Mouse (Mus musculus) T-cell, adult 2 months (primary cell): ENCODE measurements at regions not wholly inside any gene's neighbourhood (a gene's known extent, or its start where the extent isn't known, plus 50 kb on each side); places are given as distances from the start of the nearest gene placed in this dataset.

Experiments used
- DNase-seq: peaks from one replicate; pipeline ENCODE4 v3.0.0; 2022; ENCODE audit warnings: low spot score

DNA sequence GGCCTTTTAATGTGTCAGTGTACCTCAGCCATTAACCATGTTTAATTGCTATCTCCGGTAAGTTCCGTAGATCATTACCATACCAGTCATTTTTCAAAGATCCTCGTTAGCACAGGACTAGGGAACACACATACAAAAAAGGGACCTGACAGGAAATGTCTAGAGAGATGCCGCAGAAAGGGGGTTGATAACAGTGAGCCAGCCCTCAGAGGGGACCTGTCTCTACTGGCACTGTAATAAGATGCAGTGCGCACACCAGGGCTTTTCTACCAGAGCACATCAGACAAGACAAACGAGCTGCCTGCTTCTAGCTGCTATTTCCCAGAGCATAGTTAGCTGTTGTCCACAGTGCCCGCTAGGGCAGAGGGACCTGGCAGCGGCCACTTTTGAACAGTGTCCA, 199.1 kb downstream of the Sox11 start:
- DNase-seq: no peak

DNA sequence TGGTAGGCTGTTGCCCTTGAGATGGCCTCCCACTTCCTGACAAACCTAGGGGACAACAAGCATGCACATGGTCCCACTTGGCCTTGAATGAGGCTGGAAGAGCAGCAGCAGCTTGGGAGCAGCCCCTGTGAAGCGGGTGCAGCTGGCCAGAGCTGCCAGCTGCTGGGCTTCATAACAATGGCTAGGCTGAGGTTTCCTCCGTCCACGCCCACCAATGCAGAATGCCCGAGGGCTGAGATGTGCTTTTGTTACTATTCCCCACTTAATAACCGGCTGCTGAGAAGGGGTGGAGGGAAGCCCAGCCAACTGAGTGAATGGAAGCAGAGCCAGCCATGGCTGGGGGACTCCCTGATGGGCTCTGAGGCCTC, 202.1 kb downstream of the Sox11 start:
- DNase-seq: no peak

DNA sequence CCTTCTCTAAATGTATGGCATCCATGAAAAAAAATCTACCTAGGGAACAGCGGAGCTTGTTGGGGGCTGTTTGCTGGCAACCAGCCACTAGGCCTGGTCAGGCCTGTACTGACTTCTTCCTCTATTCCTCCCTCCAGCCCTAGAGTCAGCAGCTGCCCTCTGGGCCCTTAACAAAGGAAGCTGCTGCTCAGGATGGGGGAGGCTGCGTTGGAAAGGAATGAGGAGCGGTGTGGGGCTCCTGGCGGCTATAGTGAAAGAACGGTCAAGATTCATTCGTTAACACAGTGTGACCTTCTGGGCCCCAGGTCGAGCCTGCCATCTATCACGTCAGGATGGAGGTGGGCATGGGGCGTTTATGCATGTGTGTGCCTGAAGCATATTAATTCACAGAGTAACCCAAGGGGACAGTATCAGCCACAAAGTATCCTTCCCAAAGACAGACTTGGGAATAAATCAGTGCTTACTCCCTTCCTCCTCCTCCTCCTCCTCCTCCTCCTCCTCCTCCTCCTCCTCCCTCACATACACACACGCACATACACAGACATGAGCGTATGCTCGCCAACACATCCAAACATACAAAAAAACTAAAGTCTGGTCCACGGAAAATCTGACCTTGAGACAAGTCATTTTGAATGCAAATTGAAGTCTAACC, 202.6 kb downstream of the Sox11 start:
- no peak for DNase-seq

DNA sequence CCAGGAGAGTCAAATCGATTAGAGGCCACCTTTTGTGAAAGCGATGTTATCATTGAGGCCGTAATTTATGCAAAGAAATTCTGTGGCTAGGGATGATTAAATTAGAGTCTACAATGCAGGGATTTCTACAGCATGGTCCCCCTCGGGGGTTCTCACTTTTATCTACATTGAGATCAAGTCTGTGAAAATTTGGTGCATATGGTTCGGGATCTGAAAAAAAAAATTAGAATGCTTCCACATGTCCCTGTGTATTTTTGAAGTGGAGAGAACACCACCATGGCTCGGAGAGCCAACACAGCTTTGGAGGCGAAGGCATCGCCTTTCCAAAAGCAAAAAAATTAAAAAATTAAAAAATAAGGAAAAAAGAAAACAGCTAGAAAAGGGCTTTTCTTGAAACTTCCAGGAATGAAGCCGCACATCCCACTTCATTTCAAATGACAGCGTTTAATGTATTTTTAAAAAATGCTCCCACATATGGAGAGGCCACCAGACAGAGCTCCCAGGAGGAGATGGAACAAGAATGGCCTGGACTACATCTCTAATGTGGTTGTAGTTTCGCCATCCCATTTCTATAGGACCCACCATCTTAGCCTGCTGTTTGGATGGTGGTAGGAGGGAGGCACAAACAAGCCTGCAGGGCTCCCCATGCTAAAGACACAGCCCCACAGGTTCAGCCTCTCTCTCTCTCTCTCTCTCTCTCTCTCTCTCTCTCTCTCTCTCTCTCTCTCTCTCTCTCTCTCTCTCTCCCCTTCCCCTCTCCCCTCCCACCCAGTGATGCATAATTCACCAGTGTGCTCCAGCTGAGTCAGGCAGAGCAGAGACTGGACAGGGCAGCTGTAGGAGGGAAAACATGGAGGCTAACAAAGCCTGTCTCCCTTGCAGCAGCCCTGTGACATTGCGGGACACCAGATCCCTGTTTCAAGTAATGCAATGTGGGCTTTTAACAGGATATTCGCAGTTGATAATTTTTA, 203.4 kb downstream of the Sox11 start:
- no peak for DNase-seq

DNA sequence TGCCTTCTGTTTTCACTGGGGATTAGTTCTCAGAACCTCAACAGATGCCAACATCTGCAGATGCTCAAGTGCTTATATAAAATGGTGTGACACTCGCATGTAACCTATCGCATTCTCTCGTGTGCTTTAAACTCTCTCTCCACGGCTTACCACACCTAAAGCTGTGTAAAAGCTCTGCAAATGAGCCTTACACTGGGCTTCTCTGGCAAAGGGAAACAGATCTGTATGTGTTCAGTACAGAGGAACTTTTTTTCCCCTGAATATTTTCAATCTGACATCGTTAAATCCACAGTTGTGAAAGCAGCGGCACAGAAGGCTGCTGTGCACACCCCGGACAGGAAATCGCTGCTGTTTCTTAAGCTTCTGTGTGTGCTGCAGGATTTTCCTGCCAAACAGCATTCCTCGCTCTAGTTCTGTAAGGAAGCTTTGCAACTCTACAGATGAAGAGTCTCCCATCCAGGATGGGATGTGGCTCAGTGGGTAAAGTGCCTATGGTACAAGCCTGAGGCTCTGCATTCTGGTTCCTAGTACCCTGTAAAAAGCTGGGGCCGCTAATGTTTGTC, 206.3 kb downstream of the Sox11 start:
- DNase-seq: no peak

DNA sequence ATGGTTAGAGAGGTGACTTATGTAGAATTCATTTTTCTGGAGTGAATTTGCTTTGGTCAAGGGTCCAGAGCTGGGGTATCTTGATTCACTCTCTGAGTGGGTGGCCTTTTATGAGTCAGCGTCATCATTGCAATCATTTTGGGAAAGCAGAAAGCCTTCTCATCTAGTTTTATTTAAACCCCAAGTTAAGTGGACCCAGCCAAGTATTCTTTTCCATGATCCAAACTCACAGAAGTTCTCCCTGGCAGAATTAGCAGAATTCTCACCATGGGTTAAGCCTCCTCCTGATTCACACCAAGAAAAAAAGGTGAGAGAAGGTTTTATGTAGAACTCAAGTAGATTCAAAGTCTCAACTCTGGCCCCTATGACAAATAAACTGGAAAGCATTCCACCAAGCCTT, 211.8 kb downstream of the Sox11 start:
- no peak for DNase-seq

DNA sequence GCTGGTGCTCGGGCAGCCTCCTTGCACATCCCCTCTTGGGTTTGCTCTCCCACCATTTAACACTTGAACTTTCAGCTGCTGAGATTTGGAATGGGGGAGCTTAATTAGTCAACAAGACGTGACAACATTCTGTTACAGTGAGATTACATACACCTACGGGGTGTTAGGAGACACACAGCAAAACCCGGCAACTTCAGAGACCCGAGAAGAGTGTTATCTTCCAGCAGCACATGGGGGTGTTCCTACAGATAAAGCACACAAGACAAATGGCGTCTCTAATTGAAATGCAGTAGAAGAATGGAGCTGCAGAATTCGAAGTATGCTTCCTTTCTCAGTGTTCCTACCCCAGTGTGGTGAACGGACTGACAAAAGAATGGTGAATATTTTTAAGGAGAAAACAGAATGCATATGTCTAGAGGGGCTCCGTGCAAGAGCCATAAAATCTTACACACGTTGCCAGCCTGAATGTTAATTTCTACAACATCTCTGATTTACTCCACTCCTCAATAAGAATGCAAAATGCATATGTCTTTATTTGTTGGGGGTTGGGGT, 215.2 kb downstream of the Sox11 start:
- DNase-seq: no peak

DNA sequence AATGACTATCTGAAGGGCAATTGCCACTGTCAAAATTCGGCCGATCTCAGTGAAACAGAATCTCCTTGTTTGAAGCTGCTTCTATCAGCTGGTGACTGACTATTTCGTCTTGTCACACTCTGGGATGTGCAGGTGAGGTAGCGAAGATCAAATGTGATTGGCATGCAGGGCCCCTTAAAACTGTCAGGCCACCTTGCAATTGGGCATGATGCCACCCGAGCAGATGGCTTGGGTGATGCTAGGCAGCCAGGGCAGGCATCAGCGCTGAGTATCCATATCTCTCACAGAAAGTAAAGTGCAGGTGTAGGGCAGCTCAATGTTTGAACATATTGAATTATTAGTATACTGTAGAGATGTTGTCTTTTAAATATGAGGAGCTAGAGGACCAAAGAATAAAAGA, 223.8 kb downstream of the Sox11 start:
- no peak for DNase-seq

DNA sequence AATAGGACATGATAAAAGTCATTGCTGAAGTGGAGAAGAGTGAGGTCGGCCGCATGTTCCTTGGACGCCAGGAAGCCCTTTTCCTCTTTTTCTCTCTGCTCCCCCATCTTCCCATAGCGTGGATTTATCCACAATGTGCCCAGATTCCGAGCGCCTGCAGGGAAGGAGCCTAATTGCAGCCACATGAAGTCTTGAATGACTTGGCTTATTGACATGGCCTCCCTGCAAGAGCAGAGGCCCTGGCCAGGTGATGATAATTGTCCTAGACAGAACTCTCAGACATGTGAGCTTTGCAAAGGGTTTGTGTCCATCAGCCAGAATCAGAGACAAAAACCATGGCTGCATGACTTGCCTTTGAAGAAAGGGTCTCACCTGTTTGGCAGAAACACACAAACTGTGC, 227.0 kb downstream of the Sox11 start:
- DNase-seq: no peak

DNA sequence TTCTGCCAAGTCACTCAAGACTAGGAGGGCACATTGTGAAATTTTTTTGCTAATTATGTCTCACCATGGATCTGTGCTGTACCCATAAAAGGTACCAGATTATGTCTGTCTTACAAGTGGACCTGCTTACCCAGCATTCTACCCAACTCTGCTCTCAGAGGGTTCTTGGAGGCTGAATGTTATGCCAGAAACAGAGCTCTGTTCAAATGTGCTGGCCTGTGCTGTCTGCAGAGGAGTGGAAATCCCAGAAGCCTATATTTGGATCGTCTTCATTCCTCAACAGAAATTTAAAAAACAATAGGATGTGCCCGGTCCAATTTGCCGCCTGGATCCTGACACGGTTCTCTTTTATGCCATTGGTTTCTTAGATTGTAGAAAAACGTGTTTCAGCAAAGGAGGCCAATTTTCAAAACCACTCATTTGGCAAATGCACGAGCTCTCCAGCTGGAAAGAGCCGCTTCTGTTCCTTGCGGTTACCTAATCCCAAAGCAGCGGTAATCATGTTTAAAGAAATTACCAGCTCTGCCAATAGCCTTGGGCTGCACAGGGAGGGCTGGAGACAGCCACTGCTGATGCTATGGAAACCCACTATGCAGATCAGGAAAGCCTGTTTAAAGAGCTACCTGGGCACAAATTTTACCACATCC, 237.3 kb downstream of the Sox11 start:
- no peak for DNase-seq

DNA sequence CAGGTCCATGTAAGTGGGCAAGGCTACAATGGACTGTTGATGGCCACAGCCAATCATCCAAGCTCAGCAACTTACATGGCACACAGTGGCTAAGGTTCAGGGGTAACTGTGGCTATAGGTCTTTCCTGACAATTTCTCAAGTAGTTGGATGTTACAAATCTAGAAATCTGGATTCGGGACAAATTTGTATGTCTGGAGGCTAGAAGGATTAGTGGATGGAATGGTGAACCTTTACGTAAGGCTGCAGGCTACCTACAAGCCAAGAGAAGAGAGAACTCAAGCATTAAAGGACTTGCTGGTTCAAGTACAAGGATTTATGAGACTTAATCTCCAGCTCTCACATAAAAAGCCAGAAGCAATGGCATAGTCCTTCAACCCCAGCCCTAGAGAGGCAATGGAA, 239.4 kb downstream of the Sox11 start:
- DNase-seq: no peak

DNA sequence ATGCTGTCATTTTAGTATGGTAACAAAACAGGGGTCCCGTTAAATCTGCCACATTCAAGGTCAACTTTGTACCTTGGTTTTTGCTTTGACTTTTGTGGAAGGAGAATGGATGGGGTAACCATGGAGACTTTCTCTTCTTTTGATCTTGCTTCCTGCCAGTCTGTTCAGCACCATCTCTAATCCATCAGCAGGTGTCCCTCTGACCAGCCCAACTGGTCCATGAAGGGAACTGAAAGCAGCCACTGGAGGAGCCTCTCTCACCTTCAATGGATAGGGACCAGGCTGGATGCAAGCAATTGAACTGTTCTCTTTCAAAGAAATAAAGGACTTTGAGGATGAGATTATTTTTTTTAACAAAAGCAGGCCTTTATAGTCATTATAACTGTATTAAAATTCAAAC, 253.2 kb downstream of the Sox11 start:
- DNase-seq: no peak

DNA sequence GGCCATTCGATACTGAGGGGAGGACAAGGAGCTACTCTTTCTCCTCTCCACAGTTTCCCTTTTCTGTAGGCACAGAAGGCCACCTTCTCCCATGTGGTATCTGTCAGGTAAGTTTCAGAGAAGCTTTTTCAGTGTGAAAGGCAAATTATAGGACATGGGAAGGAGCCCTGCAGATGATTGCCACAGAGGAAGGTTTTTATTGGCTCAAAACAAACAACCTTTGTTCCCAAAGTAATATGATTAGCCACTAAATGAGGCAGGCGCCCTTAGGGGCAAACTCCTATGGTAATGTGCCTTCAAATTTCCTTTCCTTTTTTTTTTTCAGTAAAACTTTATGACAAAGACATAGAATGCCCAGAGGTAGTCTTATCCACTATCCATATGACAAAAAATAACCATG, 256.5 kb downstream of the Sox11 start:
- no peak for DNase-seq

DNA sequence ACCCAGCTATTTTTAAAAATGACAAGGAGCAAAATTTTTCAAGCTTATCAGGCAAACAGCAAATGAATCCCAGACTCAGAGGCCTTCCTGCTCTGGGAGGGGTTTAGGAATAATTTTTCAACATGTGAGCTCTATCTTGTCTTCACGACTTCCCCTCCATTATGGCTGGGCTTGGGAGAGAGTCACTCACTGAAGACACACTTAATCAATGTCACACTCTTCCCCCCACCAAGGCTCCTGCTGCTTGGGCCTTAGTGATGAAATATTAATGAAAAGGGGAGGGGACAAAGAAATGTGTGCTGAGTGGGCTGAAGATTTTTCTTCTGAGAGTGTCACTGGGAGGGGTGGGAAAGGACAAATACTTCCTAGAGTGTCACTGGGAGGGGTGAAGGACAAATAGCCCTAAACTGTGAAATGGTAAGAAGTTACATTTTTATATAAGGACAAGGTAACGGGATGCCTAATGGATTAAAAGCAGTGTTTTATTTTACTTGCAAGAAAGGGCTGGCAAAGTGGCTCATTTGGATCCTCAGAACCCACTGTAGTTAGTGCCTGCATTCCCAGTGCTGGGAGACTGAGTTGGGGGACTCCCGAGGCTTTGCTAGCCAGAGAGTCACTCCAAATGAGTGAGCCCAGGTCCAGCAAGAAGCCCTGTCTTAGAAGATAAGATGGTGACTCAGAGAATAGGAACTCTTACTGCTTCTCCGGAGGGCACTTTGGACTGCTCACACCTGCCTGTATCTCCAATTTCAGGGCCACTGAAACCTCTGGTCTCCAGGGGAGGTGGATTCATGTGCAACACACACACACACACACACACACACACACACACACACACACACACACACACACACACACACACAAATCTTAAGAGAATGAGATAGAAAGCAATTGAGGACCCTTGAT, 258.5 kb downstream of the Sox11 start:
- DNase-seq: no peak

DNA sequence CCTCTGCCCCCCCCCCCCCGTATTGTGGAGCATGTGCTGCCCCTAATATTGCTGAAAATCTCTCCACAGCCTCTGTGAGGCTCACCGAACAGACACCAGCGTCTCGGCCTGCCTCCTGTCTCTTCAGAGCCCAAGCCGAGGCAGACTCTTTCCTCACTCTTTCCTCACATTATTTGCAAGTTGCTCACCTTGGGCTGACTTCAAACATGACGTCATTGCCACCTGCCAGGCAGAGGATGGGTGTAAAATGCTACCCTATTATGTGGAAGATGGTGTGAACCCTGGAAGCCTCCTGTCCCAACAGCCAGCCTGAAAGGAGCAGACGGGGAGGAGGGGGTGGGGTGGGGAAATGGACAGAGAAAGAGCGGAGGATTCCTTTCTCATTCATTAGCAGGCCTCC, 259.3 kb downstream of the Sox11 start:
- DNase-seq: no peak

DNA sequence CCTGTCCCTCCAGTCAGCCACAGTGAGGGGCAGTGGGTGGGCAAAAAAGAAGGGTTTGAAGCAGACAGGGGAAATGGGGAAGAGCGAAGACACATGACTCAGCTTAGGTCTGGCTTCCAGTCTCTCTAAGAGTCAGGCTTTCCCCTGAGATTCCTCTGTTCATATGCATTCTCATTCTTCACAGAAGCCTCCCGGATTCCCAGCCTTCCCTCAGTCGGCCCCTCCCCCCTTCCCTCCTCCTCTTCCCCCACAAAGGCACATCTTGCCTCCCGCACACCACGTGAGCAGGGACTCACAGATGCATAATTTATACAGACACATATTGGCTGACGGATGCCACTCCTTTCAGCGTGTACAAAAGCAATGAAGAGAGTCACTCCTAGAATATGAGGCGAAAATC, 259.8 kb downstream of the Sox11 start:
- DNase-seq: no peak

DNA sequence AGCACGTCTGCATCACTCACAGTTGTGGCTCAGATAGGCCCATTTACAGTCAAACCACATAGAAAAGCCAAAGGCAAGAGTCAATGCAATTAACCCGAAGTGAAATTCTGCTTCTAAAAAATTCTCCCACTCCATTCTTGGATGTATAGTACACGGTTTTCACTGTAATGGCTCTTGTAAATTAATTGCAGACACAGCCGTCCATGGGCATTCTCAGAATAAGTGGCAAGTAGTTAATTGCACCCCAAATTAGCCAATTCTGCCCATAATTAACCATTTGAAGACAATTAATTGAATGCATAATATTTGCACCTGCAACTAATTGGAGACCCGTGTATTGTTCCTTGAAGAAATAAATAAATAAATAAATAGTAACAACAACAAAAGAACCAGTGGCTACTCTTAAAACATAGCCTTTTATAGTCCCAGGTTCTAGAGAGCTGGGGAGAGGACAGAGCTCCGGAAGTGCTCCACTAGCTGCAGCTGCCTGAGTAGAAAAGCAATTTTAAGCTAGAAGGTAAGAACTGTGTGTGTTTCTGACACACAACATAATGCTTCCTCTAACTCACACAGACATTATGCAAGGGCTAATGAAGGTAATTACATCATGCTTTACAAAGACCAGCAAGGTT, 266.2 kb downstream of the Sox11 start:
- DNase-seq: no peak

DNA sequence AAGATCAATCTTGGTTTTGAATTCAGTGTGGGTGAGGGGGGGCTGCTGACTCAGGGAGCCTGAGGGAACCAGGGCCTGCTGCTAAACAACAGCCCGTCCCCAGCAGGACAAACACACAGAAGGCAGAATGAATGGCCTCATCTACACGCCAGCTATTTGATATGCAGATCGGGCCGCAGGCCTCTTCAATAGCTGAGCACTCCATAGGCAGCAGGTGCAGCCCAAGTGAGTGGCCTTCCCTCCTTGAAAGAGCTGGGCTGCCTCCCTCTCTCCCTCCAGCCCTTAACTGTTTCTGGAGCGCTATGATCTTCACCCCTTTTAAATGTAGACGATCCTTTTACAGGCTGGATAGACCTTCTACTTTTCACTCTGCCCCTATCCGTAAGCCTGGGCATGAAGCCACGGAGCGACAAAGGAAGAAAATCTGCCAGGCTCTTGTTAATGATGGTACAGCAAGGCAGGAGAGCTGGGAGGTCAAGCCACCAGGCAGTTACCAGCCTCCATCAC, 277.3 kb downstream of the Sox11 start:
- DNase-seq: no peak

DNA sequence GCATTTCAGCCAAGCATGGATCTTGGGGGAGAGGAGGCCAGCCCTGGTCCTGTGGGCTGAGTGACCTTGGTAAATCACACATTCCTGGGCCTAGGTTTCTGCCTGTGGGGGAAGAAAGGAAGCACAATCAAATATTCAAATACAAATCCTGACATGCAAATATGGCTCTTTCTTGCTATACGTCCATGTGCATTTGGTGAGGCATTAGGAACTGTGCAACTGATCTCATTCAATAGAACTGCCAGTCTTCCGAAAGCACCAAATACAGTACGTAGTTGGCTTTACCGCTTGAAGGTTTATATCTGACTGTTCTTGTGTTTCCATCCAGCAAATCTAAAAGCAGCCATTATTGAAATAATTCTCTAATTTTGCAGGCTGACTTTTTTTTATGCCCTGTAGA, 278.9 kb downstream of the Sox11 start:
- no peak for DNase-seq

DNA sequence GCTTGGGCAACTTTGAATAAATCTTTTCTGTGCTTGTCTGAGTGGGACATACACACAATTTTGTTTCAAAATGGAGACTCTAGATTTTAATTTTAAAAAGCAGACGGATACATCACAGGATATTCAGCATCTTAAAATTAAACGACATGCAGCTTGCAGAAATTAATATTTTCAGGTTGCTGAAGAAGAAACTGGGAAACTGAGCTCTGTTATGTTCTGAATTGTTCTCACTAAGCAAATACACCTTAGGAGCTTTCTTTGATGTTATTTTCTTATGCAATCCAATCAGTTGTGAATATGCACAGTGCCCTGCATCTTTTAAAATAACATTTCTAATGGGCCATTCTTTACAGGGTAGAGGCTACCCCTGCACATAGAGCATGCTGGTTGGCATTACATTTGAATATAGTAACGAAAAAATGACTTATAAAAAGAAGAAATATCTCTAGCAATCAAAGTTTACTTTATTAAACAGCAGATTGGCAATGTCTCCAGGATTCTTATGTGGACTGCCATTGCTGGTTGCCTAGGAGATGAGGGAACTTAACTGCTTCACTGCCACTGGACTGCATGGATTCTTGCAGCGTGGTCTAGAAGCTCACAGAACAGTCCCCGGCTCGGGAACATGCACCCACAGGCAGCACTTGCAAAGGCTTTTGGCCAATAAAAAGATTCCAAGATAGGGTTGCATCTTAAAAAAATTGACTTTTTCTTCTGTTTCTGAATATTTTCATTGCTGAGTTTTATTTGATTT, 279.7 kb downstream of the Sox11 start:
- DNase-seq: no peak
